Mouse (Mus musculus) liver, embryonic 12.5 days (tissue): ENCODE data around the gene Hormad2. TPM values are rescaled to one million over a fixed set of nuclear protein-coding genes. Genes with fewer than 3 reads are reported as not detected.

Source experiments
- ATAC-seq: fragments of 200-750 bp; cut with Nextera tagmentation; 2 replicates; pipeline ENCODE4 v1.8.0; 2017; ENCODE audit warnings: moderate number of reproducible peaks, mild to moderate bottlenecking, moderate library complexity
- H3K27ac ChIP-seq: fragments of 300-500 bp; sonication (generic); 2 replicates; pipeline ENCODE4 v1.5.1; 2016; ENCODE audit warnings: mild to moderate bottlenecking
- H3K27me3 ChIP-seq: fragments of 300-500 bp; sonication (generic); replicated peaks from 2 replicates; pipeline ENCODE4 v1.6.1; 2016; ENCODE audit warnings: mild to moderate bottlenecking, moderate library complexity
- H3K36me3 ChIP-seq: fragments of 300-500 bp; sonication (generic); 2 replicates; pipeline ENCODE4 v1.6.1; 2016; ENCODE audit warnings: mild to moderate bottlenecking, moderate library complexity
- H3K4me1 ChIP-seq: fragments of 300-500 bp; sonication (generic); 2 replicates; pipeline ENCODE4 v1.6.1; 2016
- H3K4me2 ChIP-seq: fragments of 300-500 bp; sonication (generic); 2 replicates; pipeline ENCODE4 v1.6.1; 2016; ENCODE audit warnings: mild to moderate bottlenecking, moderate library complexity
- H3K4me3 ChIP-seq: fragments of 300-500 bp; sonication (generic); 2 replicates; pipeline ENCODE4 v1.5.1; 2016; ENCODE audit warnings: mild to moderate bottlenecking, moderate library complexity
- H3K9ac ChIP-seq: fragments of 300-500 bp; sonication (generic); 2 replicates; pipeline ENCODE4 v1.6.1; 2016; ENCODE audit warnings: mild to moderate bottlenecking, moderate library complexity
- H3K9me3 ChIP-seq: fragments of 300-500 bp; sonication (generic); replicated peaks from 2 replicates; pipeline ENCODE4 v1.6.1; 2016; ENCODE audit warnings: mild to moderate bottlenecking, moderate library complexity
- WGBS: fragments of 180-500 bp; shearing (Covaris S2); methylation state at CpG from one replicate; pipeline ENCODE4 v1.1.7; 2016; ENCODE audit not compliant: insufficient replicate concordance; 5-methylcytosine and 5-hydroxymethylcytosine counted together
- polyA plus RNA-seq: library from polyadenylated mRNA; unstranded; fragments of >200 nt; fragmentation: Nextera tagmentation; extraction: Ambion mirVana; gene quantifications from 2 replicates; pipeline ENCODE4 v1.2.1, GENCODE M21; 2016

Hormad2 gene
- polyA plus RNA-seq, 1 experiment from 2014 or later = 0.77 TPM

- no peak for ATAC-seq
- 42% methylated on average over 10 of the region's 10 CpGs for WGBS
Measured at GRCm38 (mm10) chr11:4335810-4336692, 104.9 kb downstream of the Hormad2 start.

GRCm38 (mm10) chr11:4332961-4333360 is 107.9 kb downstream of the Hormad2 start:
- Histone ChIP-seq H3K27ac (no peak overlapping the region), H3K4me3 (no peak overlapping the region), H3K36me3 (no peaks in the 10 kb centered on the region), H3K27me3 (no peaks in the 10 kb centered on the region), H3K4me2 (no peak overlapping the region), H3K9ac (no peak overlapping the region), H3K9me3 (no peaks in the 10 kb centered on the region), H3K4me1 (0 out of 2 replicates have a peak, but pooled peaks cover 3% of the 10 kb centered on the region)
- ATAC-seq = no peak
- WGBS = 59% methylated on average over 2 of the region's 2 CpGs

More at GRCm38 (mm10) chr11:4335810-4336692, 104.9 kb downstream of the Hormad2 start:
- H3K27ac ChIP-seq = no peak overlapping the region
- H3K4me2 ChIP-seq = no peak overlapping the region
- no peaks in the 10 kb centered on the region for H3K9me3 ChIP-seq
- no peak overlapping the region for H3K9ac ChIP-seq
- no peaks in the 10 kb centered on the region for H3K27me3 ChIP-seq
- 0 out of 2 replicates have a peak, but pooled peaks cover 9% of the 10 kb centered on the region for H3K4me1 ChIP-seq
- no peaks in the 10 kb centered on the region for H3K36me3 ChIP-seq
- no peak overlapping the region for H3K4me3 ChIP-seq

- no peaks in the 10 kb centered on the region for H3K4me1 ChIP-seq
- no peak overlapping the region for H3K9ac ChIP-seq
- no peaks in the 10 kb centered on the region for H3K36me3 ChIP-seq
- no peaks in the 10 kb centered on the region for H3K27me3 ChIP-seq
- H3K4me3 ChIP-seq = no peak overlapping the region
- no peak for ATAC-seq
- H3K4me2 ChIP-seq = no peak overlapping the region
- no peak overlapping the region for H3K27ac ChIP-seq
- no peaks in the 10 kb centered on the region for H3K9me3 ChIP-seq
- 55% methylated on average over 3 of the region's 3 CpGs for WGBS
Measured at GRCm38 (mm10) chr11:4328188-4328587, 112.7 kb downstream of the Hormad2 start.

- no peak overlapping the region for H3K4me2 ChIP-seq
- WGBS = 62% methylated on average over 11 of the region's 11 CpGs
- no peak overlapping the region for H3K9ac ChIP-seq
- H3K36me3 ChIP-seq = no peaks in the 10 kb centered on the region
- H3K9me3 ChIP-seq = no peaks in the 10 kb centered on the region
- peaks cover 5% of the 10 kb centered on the region; the same call in 1 of the 2 replicates for H3K27me3 ChIP-seq
- H3K4me3 ChIP-seq = no peak overlapping the region
- H3K27ac ChIP-seq = no peak overlapping the region
- ATAC-seq = no peak
- no peaks in the 10 kb centered on the region for H3K4me1 ChIP-seq
Measured at GRCm38 (mm10) chr11:4323481-4323880, 117.4 kb downstream of the Hormad2 start.

GRCm38 (mm10) chr11:4322943-4323342 is 118.0 kb downstream of the Hormad2 start:
- H3K4me1 ChIP-seq = no peaks in the 10 kb centered on the region
- H3K4me3 ChIP-seq = no peak overlapping the region
- no peaks in the 10 kb centered on the region for H3K36me3 ChIP-seq
- no peak overlapping the region for H3K4me2 ChIP-seq
- WGBS = 66% methylated on average over 6 of the region's 6 CpGs
- no peak for ATAC-seq
- H3K9ac ChIP-seq = no peak overlapping the region
- peaks cover 5% of the 10 kb centered on the region; the same call in 1 of the 2 replicates for H3K27me3 ChIP-seq
- H3K27ac ChIP-seq = no peak overlapping the region
- no peaks in the 10 kb centered on the region for H3K9me3 ChIP-seq

GRCm38 (mm10) chr11:4320876-4321275 is 120.0 kb downstream of the Hormad2 start:
- Histone ChIP-seq H3K4me2 (no peak overlapping the region), H3K36me3 (no peaks in the 10 kb centered on the region), H3K27ac (no peak overlapping the region), H3K9me3 (no peaks in the 10 kb centered on the region), H3K9ac (no peak overlapping the region), H3K4me1 (no peaks in the 10 kb centered on the region), H3K27me3 (peaks cover 5% of the 10 kb centered on the region; the same call in 1 of the 2 replicates), H3K4me3 (no peak overlapping the region)
- ATAC-seq = no peak
- WGBS = 72% methylated on average over 4 of the region's 4 CpGs

GRCm38 (mm10) chr11:4319212-4319955 is 121.5 kb downstream of the Hormad2 start:
- H3K27ac ChIP-seq = no peak overlapping the region
- H3K4me1 ChIP-seq = no peaks in the 10 kb centered on the region
- H3K9ac ChIP-seq = no peak overlapping the region
- no peak overlapping the region for H3K4me3 ChIP-seq
- H3K36me3 ChIP-seq = no peaks in the 10 kb centered on the region
- ATAC-seq = no peak
- H3K9me3 ChIP-seq = no peaks in the 10 kb centered on the region
- no peak overlapping the region for H3K4me2 ChIP-seq
- H3K27me3 ChIP-seq = peaks cover 5% of the 10 kb centered on the region; the same call in 1 of the 2 replicates
- WGBS = 68% methylated on average over 14 of the region's 14 CpGs

GRCm38 (mm10) chr11:4318011-4318410 is 122.9 kb downstream of the Hormad2 start:
- Histone ChIP-seq H3K27ac (no peak overlapping the region), H3K36me3 (no peaks in the 10 kb centered on the region), H3K4me3 (no peak overlapping the region), H3K9ac (no peak overlapping the region), H3K4me1 (no peaks in the 10 kb centered on the region), H3K9me3 (no peaks in the 10 kb centered on the region), H3K4me2 (no peak overlapping the region), H3K27me3 (peaks cover 5% of the 10 kb centered on the region; the same call in 1 of the 2 replicates)
- WGBS = 53% methylated on average over 3 of the region's 3 CpGs
- ATAC-seq = no peak

GRCm38 (mm10) chr11:4317287-4317686 is 123.6 kb downstream of the Hormad2 start:
- peaks cover 5% of the 10 kb centered on the region; the same call in 1 of the 2 replicates for H3K27me3 ChIP-seq
- no peaks in the 10 kb centered on the region for H3K4me1 ChIP-seq
- ATAC-seq = no peak
- no peak overlapping the region for H3K27ac ChIP-seq
- WGBS = 55% methylated on average over 5 of the region's 5 CpGs
- no peak overlapping the region for H3K9ac ChIP-seq
- no peaks in the 10 kb centered on the region for H3K36me3 ChIP-seq
- H3K9me3 ChIP-seq = no peaks in the 10 kb centered on the region
- H3K4me2 ChIP-seq = no peak overlapping the region
- no peak overlapping the region for H3K4me3 ChIP-seq

- Histone ChIP-seq H3K9me3 (no peaks in the 10 kb centered on the region), H3K4me3 (no peak overlapping the region), H3K4me1 (peaks cover 7% of the 10 kb centered on the region), H3K27ac (no peak overlapping the region), H3K9ac (no peak overlapping the region), H3K4me2 (no peak overlapping the region), H3K27me3 (no peaks in the 10 kb centered on the region; the same call in 1 of the 2 replicates), H3K36me3 (no peaks in the 10 kb centered on the region)
- ATAC-seq = no peak
- 71% methylated on average over 4 of the region's 4 CpGs for WGBS
Measured at GRCm38 (mm10) chr11:4312180-4312579, 128.7 kb downstream of the Hormad2 start.

GRCm38 (mm10) chr11:4310324-4310723 is 130.6 kb downstream of the Hormad2 start:
- peaks cover 7% of the 10 kb centered on the region for H3K4me1 ChIP-seq
- no peak overlapping the region for H3K27ac ChIP-seq
- ATAC-seq = no peak
- no peak overlapping the region for H3K4me2 ChIP-seq
- H3K36me3 ChIP-seq = no peaks in the 10 kb centered on the region
- H3K9me3 ChIP-seq = no peaks in the 10 kb centered on the region
- no peak overlapping the region for H3K9ac ChIP-seq
- H3K27me3 ChIP-seq = no peaks in the 10 kb centered on the region; the same call in 1 of the 2 replicates
- no peak overlapping the region for H3K4me3 ChIP-seq
- 75% methylated on average over 4 of the region's 4 CpGs for WGBS

GRCm38 (mm10) chr11:4309613-4310012 is 131.3 kb downstream of the Hormad2 start:
- Histone ChIP-seq H3K36me3 (no peaks in the 10 kb centered on the region), H3K9ac (no peak overlapping the region), H3K4me2 (no peak overlapping the region), H3K4me3 (no peak overlapping the region), H3K9me3 (no peaks in the 10 kb centered on the region), H3K4me1 (peaks cover 7% of the 10 kb centered on the region), H3K27me3 (no peaks in the 10 kb centered on the region; the same call in 1 of the 2 replicates), H3K27ac (no peak overlapping the region)
- 47% methylated on average over 4 of the region's 4 CpGs for WGBS
- no peak; the same call in 1 of the 2 replicates for ATAC-seq
